Mouse (Mus musculus) megakaryocyte, adult 5-6 weeks (primary cell): ENCODE results near the gene Olfr6. TPM values are rescaled to one million over a fixed set of nuclear protein-coding genes. Genes with fewer than 3 reads are reported as not detected.
"Not testable (repeated sequence)": the region's sequence is repeated elsewhere in the genome, so short reads cannot be mapped to it uniquely, and the experiment has no call there.

ENCODE experiments used
- ATAC-seq: 2 replicates; pipeline ENCODE4 v1.8.0; 2016; ENCODE audit warnings: mild to moderate bottlenecking, inconsistent platforms; ENCODE audit not compliant: poor library complexity, severe bottlenecking
- total RNA-seq, 2 experiments: library from RNA; stranded (forward) in 1 of 2; stranded (reverse) in 1 of 2; fragments of 153-499, 151-499 nt in 1 of 2; fragments of 221-1000, 200-1000 nt in 1 of 2; gene quantifications; 2 replicates each; pipeline versions ENCODE4 v1.2.3 to v1.2.4; 2015 to 2017

Gene Olfr6
- total RNA-seq (2015) (not detected in 2 replicates), total RNA-seq (2017) (not detected in 2 replicates)

DNA sequence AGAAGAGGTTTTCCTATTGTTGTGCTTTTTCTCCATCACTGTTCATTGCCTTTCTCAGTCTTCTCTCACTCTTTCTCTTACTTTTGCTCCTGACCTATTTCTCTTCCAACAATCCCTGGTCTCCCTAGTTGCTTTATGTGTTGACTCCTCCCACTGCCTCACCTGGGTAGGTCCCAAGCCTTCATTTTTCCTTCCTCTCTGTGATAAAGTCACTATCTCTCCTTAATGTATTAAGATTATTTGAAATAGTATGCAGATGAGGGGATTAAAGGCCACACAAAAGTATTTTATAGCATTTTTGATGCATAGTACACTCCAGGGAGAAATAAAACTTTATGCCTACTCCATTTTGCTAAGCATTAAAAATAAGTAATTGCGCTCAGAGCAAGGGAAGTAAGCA lies at the start of gene Olfr6:
Olfr6 (minus strand) TSS at position 101 of the 400 bp plus-strand sequence.
- no peak for ATAC-seq

GRCm38 (mm10) chr7:107005972-107006371 lies 42.2 kb upstream of the Olfr6 start, which contains the start of gene Olfr2:
Olfr2 (minus strand) TSS chr7:107006072.
- no peak for ATAC-seq

- no peak for ATAC-seq
These were observed 40.4 kb upstream of the Olfr6 start for GRCm38 (mm10) chr7:107004169-107004568.

- ATAC-seq = peak; percentile 88
These were observed 37.1 kb upstream of the Olfr6 start for GRCm38 (mm10) chr7:107000798-107001197.

DNA sequence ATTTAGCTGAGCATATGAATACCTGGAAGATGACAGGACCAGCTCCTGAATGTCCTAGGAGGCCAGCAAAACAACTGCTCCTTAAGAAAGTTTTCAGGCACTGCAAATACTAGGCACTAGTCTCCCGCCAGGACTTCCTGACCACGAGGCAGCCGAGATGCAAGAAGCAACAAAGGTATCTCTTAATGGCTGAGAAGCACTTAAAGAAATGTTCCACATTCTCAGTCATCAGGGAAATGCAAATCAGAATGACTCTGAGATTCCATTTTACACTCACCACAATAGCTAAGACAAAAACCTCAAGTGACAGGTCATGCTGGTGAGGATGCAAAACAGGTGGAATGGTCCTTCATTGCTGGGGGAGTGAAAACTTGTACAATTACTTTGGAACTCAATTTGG lies 21.5 kb upstream of the Olfr6 start:
- no peak for ATAC-seq

- ATAC-seq = no peak
These were observed 11.6 kb upstream of the Olfr6 start, which contains the start of gene Olfr711 for GRCm38 (mm10) chr7:106975353-106975752. Olfr711 (minus strand) TSS chr7:106975453.

- ATAC-seq = not testable (repeated sequence)
These were observed 3.8 kb upstream of the Olfr6 start for GRCm38 (mm10) chr7:106967503-106967902.

- ATAC-seq = no peak
These were observed 15.5 kb downstream of the Olfr6 start, which contains the start of gene Olfr710 for GRCm38 (mm10) chr7:106948212-106948611. Olfr710 (minus strand) TSS chr7:106948312.

DNA sequence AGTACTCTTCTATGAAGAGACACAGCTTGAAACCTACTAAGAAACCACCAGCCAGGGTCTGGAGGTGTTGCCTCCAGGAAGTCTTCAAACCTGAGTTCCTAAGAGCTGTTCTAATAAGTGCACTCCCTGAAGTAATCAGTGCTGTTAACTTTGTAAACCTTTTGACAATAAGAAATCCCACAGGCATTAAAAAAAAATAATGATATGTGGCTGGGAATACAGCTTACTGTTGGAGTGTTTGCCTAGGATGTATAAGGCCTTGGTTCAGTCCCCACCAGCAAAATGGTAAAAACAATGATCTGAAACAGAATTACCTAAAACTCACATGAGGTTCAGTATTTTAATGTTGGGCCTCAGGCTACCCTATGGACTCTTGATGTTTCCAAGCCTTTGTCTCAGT lies 31.6 kb downstream of the Olfr6 start, which contains the start of gene Olfr709-ps1:
Olfr709-ps1 (minus strand) TSS at position 101 of the 400 bp plus-strand sequence.
- ATAC-seq = no peak

DNA sequence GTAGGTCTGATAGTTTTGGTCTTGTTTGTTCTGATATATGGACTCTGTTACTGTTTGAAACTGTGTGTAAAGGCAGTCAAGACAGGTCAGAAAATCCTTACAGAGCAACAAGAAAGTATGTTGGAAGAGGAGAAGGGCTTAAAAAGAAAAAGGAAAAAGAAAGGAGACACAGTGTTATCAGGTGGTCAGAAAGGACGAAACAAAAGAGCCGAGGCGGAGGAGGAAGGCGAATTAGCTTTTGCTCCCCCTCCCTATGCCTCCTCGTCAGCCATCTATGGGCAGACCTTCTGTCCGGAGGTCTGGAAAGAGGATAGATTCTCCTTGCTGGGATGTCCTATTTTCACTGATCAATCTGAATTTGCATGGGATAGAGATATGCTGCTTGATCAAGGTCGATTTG lies 42.8 kb downstream of the Olfr6 start:
- not testable (repeated sequence) for ATAC-seq

DNA sequence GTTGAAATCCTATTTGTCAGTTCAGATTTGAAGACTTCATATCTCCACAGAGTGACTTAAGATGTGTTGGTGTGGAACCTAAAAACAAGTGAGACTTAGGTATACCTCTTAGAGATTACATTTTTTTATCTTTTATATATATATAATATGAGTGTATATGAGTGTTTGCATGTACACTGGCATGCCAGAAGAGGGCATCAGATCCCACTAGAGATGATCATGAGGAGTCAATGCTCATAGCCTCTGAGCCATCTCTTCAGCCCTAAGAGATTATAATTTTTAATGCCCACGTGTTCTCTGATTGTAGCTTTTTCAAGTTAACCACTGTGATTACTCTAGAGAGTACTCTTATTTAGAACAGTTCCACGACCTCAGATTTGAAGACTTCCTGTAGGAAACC lies 56.1 kb downstream of the Olfr6 start, which contains the start of gene Olfr1532-ps1:
Olfr1532-ps1 (plus strand) TSS at position 326 of the 400 bp plus-strand sequence.
- ATAC-seq = no peak

Other genes with a start within 250 kb of the Olfr6 start
- not detected in 2 replicates for gene Olfr695, start 247.5 kb downstream of the Olfr6 start, total RNA-seq (2015)
- not detected in 2 replicates for gene Olfr695, start 247.5 kb downstream of the Olfr6 start, total RNA-seq (2017)
- gene Olfr697, start 221.5 kb downstream of the Olfr6 start, total RNA-seq (2015) = not detected in 2 replicates
- not detected in 2 replicates for gene Olfr697, start 221.5 kb downstream of the Olfr6 start, total RNA-seq (2017)
- not detected in 2 replicates for gene Olfr698, start 208.5 kb downstream of the Olfr6 start, total RNA-seq (2015)
- not detected in 2 replicates for gene Olfr698, start 208.5 kb downstream of the Olfr6 start, total RNA-seq (2017)
- gene Olfr699, start 170.7 kb downstream of the Olfr6 start, total RNA-seq (2015) = not detected in 2 replicates
- not detected in 2 replicates for gene Olfr699, start 170.7 kb downstream of the Olfr6 start, total RNA-seq (2017)
- not detected in 2 replicates for gene Olfr700, start 155.1 kb downstream of the Olfr6 start, total RNA-seq (2015)
- 0.73 TPM in 1 of 2 replicates, not detected in the other for gene Olfr700, start 155.1 kb downstream of the Olfr6 start, total RNA-seq (2017)
- not detected in 2 replicates for gene Olfr701, start 149.8 kb downstream of the Olfr6 start, total RNA-seq (2015)
- not detected in 2 replicates for gene Olfr701, start 149.8 kb downstream of the Olfr6 start, total RNA-seq (2017)
- not detected in 2 replicates for gene Olfr702, start 130.0 kb downstream of the Olfr6 start, total RNA-seq (2015)
- gene Olfr702, start 130.0 kb downstream of the Olfr6 start, total RNA-seq (2017) = not detected in 2 replicates
- gene Olfr703, start 120.6 kb downstream of the Olfr6 start, total RNA-seq (2015) = not detected in 2 replicates
- gene Olfr703, start 120.6 kb downstream of the Olfr6 start, total RNA-seq (2017) = not detected in 2 replicates
- not detected in 2 replicates for gene Olfr704, start 100.8 kb downstream of the Olfr6 start, total RNA-seq (2015)
- not detected in 2 replicates for gene Olfr704, start 100.8 kb downstream of the Olfr6 start, total RNA-seq (2017)
- gene Olfr705, start 87.0 kb downstream of the Olfr6 start, total RNA-seq (2015) = not detected in 2 replicates
- not detected in 2 replicates for gene Olfr705, start 87.0 kb downstream of the Olfr6 start, total RNA-seq (2017)
- not detected in 2 replicates for gene Olfr706, start 75.8 kb downstream of the Olfr6 start, total RNA-seq (2015)
- gene Olfr706, start 75.8 kb downstream of the Olfr6 start, total RNA-seq (2017) = not detected in 2 replicates
- gene Olfr707, start 62.7 kb downstream of the Olfr6 start, total RNA-seq (2015) = not detected in 2 replicates
- not detected in 2 replicates for gene Olfr707, start 62.7 kb downstream of the Olfr6 start, total RNA-seq (2017)
- gene Olfr1532-ps1, start 55.9 kb downstream of the Olfr6 start, total RNA-seq (2015) = not detected in 2 replicates
- gene Olfr1532-ps1, start 55.9 kb downstream of the Olfr6 start, total RNA-seq (2017) = not detected in 2 replicates
- not detected in 2 replicates for gene Olfr709-ps1, start 31.7 kb downstream of the Olfr6 start, total RNA-seq (2015)
- not detected in 2 replicates for gene Olfr709-ps1, start 31.7 kb downstream of the Olfr6 start, total RNA-seq (2017)
- not detected in 2 replicates for gene Olfr710, start 15.6 kb downstream of the Olfr6 start, total RNA-seq (2015)
- gene Olfr710, start 15.6 kb downstream of the Olfr6 start, total RNA-seq (2017) = not detected in 2 replicates
- not detected in 2 replicates for gene Olfr711, start 11.5 kb upstream of the Olfr6 start, total RNA-seq (2015)
- gene Olfr711, start 11.5 kb upstream of the Olfr6 start, total RNA-seq (2017) = not detected in 2 replicates
- not detected in 2 replicates for gene Olfr2, start 42.1 kb upstream of the Olfr6 start, total RNA-seq (2015)
- gene Olfr2, start 42.1 kb upstream of the Olfr6 start, total RNA-seq (2017) = under 0.01 TPM in 1 of 2 replicates, not detected in the other
- gene Olfr713, start 67.2 kb upstream of the Olfr6 start, total RNA-seq (2015) = not detected in 2 replicates
- gene Olfr713, start 67.2 kb upstream of the Olfr6 start, total RNA-seq (2017) = not detected in 2 replicates
- not detected in 2 replicates for gene Olfr714, start 107.0 kb upstream of the Olfr6 start, total RNA-seq (2015)
- gene Olfr714, start 107.0 kb upstream of the Olfr6 start, total RNA-seq (2017) = not detected in 2 replicates
- not detected in 2 replicates for gene Olfr17, start 129.3 kb upstream of the Olfr6 start, total RNA-seq (2015)
- gene Olfr17, start 129.3 kb upstream of the Olfr6 start, total RNA-seq (2017) = not detected in 2 replicates
- not detected in 2 replicates for gene Olfr715b, start 146.4 kb upstream of the Olfr6 start, total RNA-seq (2015)
- not detected in 2 replicates for gene Olfr715b, start 146.4 kb upstream of the Olfr6 start, total RNA-seq (2017)
- gene Olfr715, start 167.1 kb upstream of the Olfr6 start, total RNA-seq (2015) = not detected in 2 replicates
- not detected in 2 replicates for gene Olfr715, start 167.1 kb upstream of the Olfr6 start, total RNA-seq (2017)
- not detected in 2 replicates for gene Olfr716, start 174.4 kb upstream of the Olfr6 start, total RNA-seq (2015)
- gene Olfr716, start 174.4 kb upstream of the Olfr6 start, total RNA-seq (2017) = 0.07 TPM in 1 of 2 replicates, not detected in the other
- not detected in 2 replicates for gene Nlrp14, start 203.1 kb upstream of the Olfr6 start, total RNA-seq (2015)
- not detected in 2 replicates for gene Nlrp14, start 203.1 kb upstream of the Olfr6 start, total RNA-seq (2017)
- gene Rbmxl2, start 245.5 kb upstream of the Olfr6 start, total RNA-seq (2015) = not detected in 2 replicates
- gene Rbmxl2, start 245.5 kb upstream of the Olfr6 start, total RNA-seq (2017) = not detected in 2 replicates